In the genomic region with DNA sequence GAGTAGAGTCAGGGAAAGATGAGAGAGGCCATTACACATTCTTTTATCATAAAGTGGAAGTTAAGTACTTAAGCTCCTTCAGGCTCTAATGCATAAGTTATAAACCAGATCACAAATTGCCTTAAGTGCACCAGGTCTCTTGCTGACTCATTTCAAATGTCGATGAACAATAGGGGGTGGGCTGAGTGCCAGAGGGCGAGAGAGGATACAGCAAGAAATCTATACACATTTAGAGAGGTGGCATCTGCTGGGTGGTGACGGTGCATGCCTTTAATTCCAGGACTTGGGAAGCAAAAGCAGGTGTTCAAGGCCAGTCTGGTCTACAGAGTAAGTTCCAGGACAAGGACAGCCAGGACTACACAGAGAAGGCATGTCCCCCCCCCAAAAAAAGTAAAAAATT, we compare ENCODE assay signal across 24 mouse cellular contexts. TPM values are rescaled to one million over a fixed set of nuclear protein-coding genes. Genes with fewer than 3 reads are reported as not detected.
DNase-seq lines count a peak whose midpoint lies in the region; ATAC-seq and TF ChIP-seq lines count a peak whose summit lies in the region.
"Had no signal": no experiment of that assay in that cellular context is flagged by ENCODE, and none has a peak within 500 bp of the region (broad histone marks: within the 10 kb centered on the region; RNA-seq: fewer than 3 reads in every experiment).

No protein-coding gene starts in this region.

- intact Hi-C loops in gastrocnemius, adult 2 months (cut with DNase I) = no loop called here
- intact Hi-C loops in gastrocnemius, postnatal 14 days (cut with DNase I; ENCODE audit: low total_unique reads) = no loop called here

- H3K4me2 ChIP-seq in neural tube, embryonic 14.5 days (ENCODE audit: low read depth, low read length) = no peak overlapping the region
- H3K4me2 ChIP-seq in neural tube, embryonic 15.5 days = no peak overlapping the region
- H3K4me2 ChIP-seq: forebrain, embryonic 12.5 days; heart, embryonic 15.5 days; hindbrain, embryonic 13.5 days had no signal

- H3K4me1 ChIP-seq in neural tube, embryonic 14.5 days (ENCODE audit: control insufficient read depth, insufficient read depth, low read length) = 0 out of 2 replicates have a peak, but pooled peaks cover 5% of the 10 kb centered on the region
- H3K4me1 ChIP-seq in neural tube, embryonic 15.5 days = peaks cover 4% of the 10 kb centered on the region; the same call in 1 of the 2 replicates
- H3K4me1 ChIP-seq: forebrain, embryonic 12.5 days; heart, embryonic 10.5 days; heart, embryonic 15.5 days had no signal

- H3K9ac ChIP-seq in neural tube, embryonic 14.5 days (replicated peaks; ENCODE audit: low read depth, low read length) = no peak overlapping the region
- no peak overlapping the region for H3K9ac ChIP-seq in neural tube, embryonic 15.5 days (replicated peaks)
- H3K9ac ChIP-seq: forebrain, embryonic 12.5 days; heart, embryonic 15.5 days; hindbrain, embryonic 13.5 days had no signal

- H3K27me3 ChIP-seq in neural tube, embryonic 14.5 days (ENCODE audit: control insufficient read depth, insufficient read depth, low read length) = no peaks in the 10 kb centered on the region
- no peaks in the 10 kb centered on the region for H3K27me3 ChIP-seq in neural tube, embryonic 15.5 days (replicated peaks)
- H3K27me3 ChIP-seq: forebrain, embryonic 12.5 days; heart, embryonic 15.5 days; hindbrain, embryonic 13.5 days had no signal

- peak; percentile 21 for DNase-seq in gastrocnemius, adult 2 months
- DNase-seq in gastrocnemius, postnatal 14 days = no peak
- peak; percentile 38 for DNase-seq in NIH3T3 (ENCODE audit: low read depth)
- DNase-seq in brain, embryonic 14.5 days (ENCODE audit: low read depth) = peak; percentile 42
- DNase-seq in adrenal gland, postnatal 25 days = no peak
- DNase-seq: adrenal gland, adult 8-10 months; B cell, adult 2 months; cerebellum, adult 11-12 months; cerebellum, adult 9-10 months; cerebellum, postnatal 36 days; gastrocnemius, postnatal 36 days; heart, adult 18-20 months; heart, postnatal 14 days; kidney, adult 11 months; kidney, adult 9 months had no signal

- H3K36me3 ChIP-seq in neural tube, embryonic 14.5 days (ENCODE audit: control insufficient read depth, insufficient read depth, low read length) = no peaks in the 10 kb centered on the region
- H3K36me3 ChIP-seq in neural tube, embryonic 15.5 days = no peaks in the 10 kb centered on the region
- H3K36me3 ChIP-seq: forebrain, embryonic 12.5 days; G1E; heart, embryonic 10.5 days; heart, embryonic 15.5 days; hindbrain, embryonic 13.5 days had no signal

- peak; percentile 65; the same call in 1 of the 2 replicates for ATAC-seq in neural tube, embryonic 14.5 days (ENCODE audit: low read depth)
- no peak for ATAC-seq in neural tube, embryonic 15.5 days (ENCODE audit: low FRiP score)
- ATAC-seq: CD4-positive, CD25-positive, alpha-beta regulatory T cell, adult 4 months; hindbrain, postnatal 0 days had no signal

- no peak for TF ChIP-seq POLR2A in brain, embryonic 14.5 days (IDR thresholded peaks at IDR 0.05; ENCODE audit: borderline replicate concordance, extremely low read depth, insufficient read depth, insufficient read length, poor library complexity, severe bottlenecking)

- WGBS in neural tube, embryonic 14.5 days = 65% methylated on average over 3 of the region's 3 CpGs
- 67% methylated on average over 3 of the region's 3 CpGs for WGBS in neural tube, embryonic 15.5 days

- no peak overlapping the region for H3K27ac ChIP-seq in gastrocnemius, adult 2 months
- H3K27ac ChIP-seq in neural tube, embryonic 14.5 days (ENCODE audit: low read depth, low read length) = no peak overlapping the region
- H3K27ac ChIP-seq in neural tube, embryonic 15.5 days (replicated peaks) = no peak overlapping the region
- H3K27ac ChIP-seq: forebrain, embryonic 12.5 days; heart, embryonic 10.5 days; heart, embryonic 15.5 days; hindbrain, embryonic 13.5 days; hindbrain, postnatal 0 days had no signal

- no peaks in the 10 kb centered on the region for H3K9me3 ChIP-seq in neural tube, embryonic 14.5 days (ENCODE audit: control insufficient read depth, low read length)
- no peaks in the 10 kb centered on the region for H3K9me3 ChIP-seq in neural tube, embryonic 15.5 days (replicated peaks)
- H3K9me3 ChIP-seq: forebrain, embryonic 12.5 days; G1E; heart, embryonic 10.5 days; heart, embryonic 15.5 days; hindbrain, embryonic 13.5 days had no signal

- no peak for TF ChIP-seq CTCF in gastrocnemius, adult 2 months (IDR thresholded peaks at IDR 0.05)
- TF ChIP-seq CTCF in brain, embryonic 14.5 days (IDR thresholded peaks at IDR 0.05; ENCODE audit: borderline replicate concordance, extremely low read depth, insufficient read depth, insufficient read length) = no peak

- no peak overlapping the region for H3K4me3 ChIP-seq in gastrocnemius, adult 2 months
- no peak overlapping the region for H3K4me3 ChIP-seq in neural tube, embryonic 14.5 days (ENCODE audit: low read depth, low read length)
- H3K4me3 ChIP-seq in neural tube, embryonic 15.5 days (replicated peaks) = no peak overlapping the region
- H3K4me3 ChIP-seq: forebrain, embryonic 12.5 days; heart, embryonic 10.5 days; heart, embryonic 15.5 days; hindbrain, embryonic 13.5 days had no signal

RNA-seq across cellular contexts. Expression of a gene that starts 22.1 kb away (rescaled TPM):
- 1 to 10 TPM; 1.2 to 1.9 TPM for total RNA-seq in gastrocnemius, adult 2 months (2021)
- 1 to 10 TPM; 1.3 TPM for total RNA-seq in gastrocnemius, postnatal 14 days (2021)
- polyA plus RNA-seq in neural tube, embryonic 14.5 days (2014; fragmentation: Nextera tagmentation; extraction: Ambion mirVana) = 5.8 and 5.9 TPM in 2 replicates
- 5.7 and 6.8 TPM in 2 replicates for polyA plus RNA-seq in neural tube, embryonic 15.5 days (2015; fragmentation: Nextera tagmentation; extraction: Ambion mirVana)
- 0.76 and 1.2 TPM in 2 replicates for polyA plus RNA-seq in brain, embryonic 14.5 days (2012; rRNA removed)
- total RNA-seq in adrenal gland, postnatal 25 days (2021) = 1.1 TPM in 2 replicates

Comparison
In these comparisons a context has a peak if more than half of its experiments do, and no peak if none do; other contexts are left out.
1. DNase-seq: peak in gastrocnemius, adult 2 months (single experiment), NIH3T3 (single experiment) and brain, embryonic 14.5 days (single experiment); none in gastrocnemius, postnatal 14 days (single experiment) and adrenal gland, postnatal 25 days (single experiment).